Mouse (Mus musculus) small intestine, adult 2 months (tissue): ENCODE measurements around the gene Rnf141. TPM values are rescaled to one million over a fixed set of nuclear protein-coding genes. Genes with fewer than 3 reads are reported as not detected.

ENCODE experiments used
- H3K27ac ChIP-seq: fragments of 200-500 bp; 2 replicates; pipeline ENCODE4 v1.5.1; 2012; ENCODE audit warnings: low read depth, low read length, control low read depth, inconsistent platforms; ENCODE audit not compliant: insufficient read depth
- H3K27me3 ChIP-seq: fragments of 200-500 bp; 2 replicates; pipeline ENCODE4 v1.6.1; 2012; ENCODE audit warnings: mild to moderate bottlenecking, moderate library complexity, low read length, inconsistent platforms; ENCODE audit not compliant: control insufficient read depth, insufficient read depth
- H3K36me3 ChIP-seq: fragments of 200-500 bp; 2 replicates; pipeline ENCODE4 v1.6.1; 2012; ENCODE audit warnings: mild to moderate bottlenecking, low read length, control low read depth, inconsistent platforms; ENCODE audit not compliant: control insufficient read depth, insufficient read depth
- H3K4me1 ChIP-seq: fragments of 200-500 bp; 2 replicates; pipeline ENCODE4 v1.6.1; 2012; ENCODE audit warnings: low read length, inconsistent platforms, mixed read lengths; ENCODE audit not compliant: control insufficient read depth, insufficient read depth, insufficient read length
- H3K4me3 ChIP-seq: fragments of 200-500 bp; 2 replicates; pipeline ENCODE4 v1.5.1; 2012; ENCODE audit warnings: low read depth, mild to moderate bottlenecking, control low read depth, inconsistent platforms, low read length, moderate library complexity
- CTCF ChIP-seq: fragments of 200-500 bp; IDR thresholded peaks from 2 replicates; pipeline ENCODE4 v1.5.1; 2012; ENCODE audit warnings: low read depth, mild to moderate bottlenecking, control low read depth, inconsistent platforms, low read length, moderate library complexity, mixed read lengths; ENCODE audit not compliant: insufficient replicate concordance, insufficient read length; ENCODE audit errors: extremely low read depth
- POLR2A ChIP-seq: fragments of 200-500 bp; IDR thresholded peaks from 2 replicates; pipeline ENCODE4 v1.6.1; 2012; ENCODE audit warnings: low read depth, mild to moderate bottlenecking, control low read depth, inconsistent platforms, low read length, moderate library complexity
- WGBS: fragments of 180-500 bp; shearing (Covaris S2); methylation state at CpG from one replicate; pipeline ENCODE4 v1.1.7; 2018; 5-methylcytosine and 5-hydroxymethylcytosine counted together
- polyA plus RNA-seq: library from polyadenylated mRNA; depleted of rRNA; stranded (reverse); fragments of >200 nt; gene quantifications from 2 replicates; pipeline ENCODE4 v1.2.3, GENCODE M21; 2012; rRNA removed

The Rnf141 gene
- 7.6 and 21.2 TPM in 2 replicates for polyA plus RNA-seq

DNA sequence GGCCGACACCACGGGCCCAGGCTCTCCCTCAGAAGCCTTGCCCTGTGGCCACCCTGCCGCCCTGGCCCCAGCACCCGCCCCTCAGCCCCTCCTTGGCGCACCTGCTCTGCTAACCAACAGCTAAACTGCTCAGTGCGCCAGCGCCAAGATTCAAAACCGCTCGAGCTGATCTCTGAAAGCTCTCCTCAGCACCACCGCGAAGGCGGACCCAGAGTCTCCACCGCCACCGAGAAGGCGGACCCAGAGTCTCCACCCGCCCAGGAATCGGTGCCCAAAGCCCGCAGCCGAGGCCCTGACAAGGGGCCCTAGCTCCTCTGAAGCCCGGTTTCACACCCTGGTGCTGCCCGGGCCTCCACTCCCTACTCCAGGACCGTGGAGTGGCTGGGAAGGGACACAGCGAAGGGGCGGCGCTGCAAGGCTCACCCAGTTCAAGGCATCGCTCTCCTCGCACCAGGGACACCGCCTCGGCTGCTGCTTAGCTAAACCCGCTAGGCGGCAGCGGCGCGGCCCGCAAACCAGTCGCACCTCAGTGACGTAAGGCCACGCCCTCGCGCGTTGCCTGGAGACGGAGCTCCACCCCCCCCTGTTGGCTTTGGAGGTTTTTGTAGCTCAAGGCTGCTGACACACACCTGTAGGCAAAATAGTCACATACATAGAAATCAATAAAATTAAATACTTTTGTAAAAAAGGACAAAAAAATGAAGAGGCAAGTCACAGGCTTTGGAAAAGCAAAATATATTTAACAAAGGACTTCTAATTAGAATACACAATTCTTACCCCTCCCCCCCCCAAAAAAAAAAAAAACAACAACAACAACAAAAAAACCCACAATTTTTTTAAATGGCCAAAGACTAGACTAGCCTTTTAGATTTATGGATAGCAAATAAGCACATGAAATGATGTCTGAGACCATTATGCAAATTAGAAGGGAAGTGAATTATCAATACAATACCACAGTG, at the start of gene Rnf141:
TSS of gene Rnf141 (minus strand) at position 542 of the 959 bp plus-strand sequence.
- Histone ChIP-seq H3K4me3 (peak within 1 kb of the TSS; percentile 91), H3K27ac (peak within 1 kb of the TSS; percentile 95), H3K4me1 (peaks cover 4% of the 10 kb centered on the region; the same call in 1 of the 2 replicates), H3K27me3 (no peaks in the 10 kb centered on the region), H3K36me3 (no peaks in the 10 kb centered on the region)
- TF ChIP-seq CTCF (peak; percentile 38; the same call in 1 of the 2 replicates), POLR2A (peak; percentile 62)
- under 1% methylated on average over 42 of the region's 42 CpGs for WGBS

DNA sequence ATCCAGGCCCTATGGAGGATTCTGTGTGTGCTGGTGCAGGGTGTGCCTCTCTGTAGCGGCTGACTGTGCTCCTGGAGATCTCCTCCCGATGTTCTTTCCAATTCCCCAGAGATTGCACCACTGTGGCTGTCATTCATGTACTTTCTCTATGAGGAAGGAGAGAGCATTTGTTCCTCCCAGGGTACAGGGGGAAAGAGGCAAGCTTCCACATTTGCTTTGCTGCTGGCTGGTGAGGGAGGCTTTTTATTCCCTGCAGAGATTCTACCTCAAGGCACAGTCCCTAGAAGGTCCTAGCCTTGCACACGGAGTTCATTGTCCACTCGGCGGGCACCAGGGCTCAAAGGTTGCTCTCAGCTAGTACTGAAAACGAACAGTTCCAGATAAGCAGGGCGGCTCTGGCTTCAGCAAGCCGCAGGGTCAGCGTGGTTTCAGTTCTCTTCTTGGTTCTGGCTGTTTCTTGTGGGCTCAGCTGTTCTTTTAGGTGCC, 47.3 kb upstream of the Rnf141 start:
- H3K27ac ChIP-seq, result peak overlapping the region; percentile 97
- no peak overlapping the region; the same call in 1 of the 2 replicates for H3K4me3 ChIP-seq
- H3K4me1 ChIP-seq, result peaks cover 22% of the 10 kb centered on the region; the same call in 1 of the 2 replicates
- WGBS, result 12% methylated on average over 9 of the region's 9 CpGs
- TF ChIP-seq CTCF, result no peak
- TF ChIP-seq POLR2A, result peak; percentile 32; the same call in 1 of the 2 replicates
- H3K27me3 ChIP-seq, result no peaks in the 10 kb centered on the region
- no peaks in the 10 kb centered on the region for H3K36me3 ChIP-seq

DNA sequence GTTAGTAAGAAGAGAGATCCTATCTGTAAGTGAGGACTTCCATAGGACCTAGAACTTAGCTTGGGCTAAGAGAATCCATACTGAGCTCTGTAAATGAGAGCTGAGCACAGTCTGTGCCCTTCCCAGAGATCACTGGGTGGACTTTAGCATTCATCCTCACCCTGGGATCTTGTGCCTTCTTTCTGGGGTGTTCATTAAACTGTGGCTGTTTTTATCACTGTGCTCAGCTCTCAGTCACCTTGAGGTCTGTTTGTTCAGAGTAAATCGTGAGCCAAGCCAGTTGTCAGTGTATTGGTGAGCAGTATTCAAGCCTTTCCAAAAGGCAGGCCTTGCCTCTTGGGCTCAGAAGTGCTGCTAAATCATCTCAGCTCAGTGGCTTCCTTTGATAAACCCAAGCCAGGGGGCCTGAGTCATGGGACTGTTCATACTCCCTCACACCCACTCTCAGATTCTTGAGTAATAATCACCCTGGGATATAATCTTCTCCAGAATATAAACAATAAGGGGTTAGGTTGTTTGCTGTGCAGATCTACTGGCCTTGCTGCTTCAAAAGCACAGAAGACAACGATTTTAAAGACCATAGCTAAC, 37.6 kb upstream of the Rnf141 start:
- H3K36me3 ChIP-seq, result no peaks in the 10 kb centered on the region
- no peaks in the 10 kb centered on the region for H3K27me3 ChIP-seq
- TF ChIP-seq CTCF (no peak), POLR2A (no peak)
- peak overlapping the region; percentile 74 for H3K27ac ChIP-seq
- WGBS, result 34% methylated on average over 2 of the region's 2 CpGs
- H3K4me3 ChIP-seq, result no peak overlapping the region
- H3K4me1 ChIP-seq, result peaks cover 20% of the 10 kb centered on the region; the same call in 1 of the 2 replicates

DNA sequence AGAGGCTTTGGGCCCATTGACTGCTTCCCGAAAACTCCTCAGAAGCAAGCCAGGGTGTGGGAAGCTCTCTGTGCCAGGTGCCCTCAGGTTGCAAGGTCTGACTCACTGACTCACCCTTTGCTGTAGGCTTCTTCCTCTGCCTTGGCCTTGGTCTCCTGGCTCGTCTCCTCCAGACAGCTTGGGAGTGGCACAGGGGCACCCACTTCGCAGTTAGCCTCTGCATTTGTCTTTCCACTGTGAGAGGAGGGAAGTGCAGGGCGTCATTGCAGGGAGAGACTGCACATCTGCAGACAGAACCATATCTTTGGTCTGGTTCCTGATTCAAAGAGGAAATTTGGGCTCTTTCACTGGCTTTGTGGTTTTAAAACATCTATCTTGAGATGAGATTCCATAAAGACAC, 33.8 kb upstream of the Rnf141 start:
- Histone ChIP-seq H3K36me3 (no peaks in the 10 kb centered on the region), H3K27ac (peak overlapping the region; percentile 45)

DNA sequence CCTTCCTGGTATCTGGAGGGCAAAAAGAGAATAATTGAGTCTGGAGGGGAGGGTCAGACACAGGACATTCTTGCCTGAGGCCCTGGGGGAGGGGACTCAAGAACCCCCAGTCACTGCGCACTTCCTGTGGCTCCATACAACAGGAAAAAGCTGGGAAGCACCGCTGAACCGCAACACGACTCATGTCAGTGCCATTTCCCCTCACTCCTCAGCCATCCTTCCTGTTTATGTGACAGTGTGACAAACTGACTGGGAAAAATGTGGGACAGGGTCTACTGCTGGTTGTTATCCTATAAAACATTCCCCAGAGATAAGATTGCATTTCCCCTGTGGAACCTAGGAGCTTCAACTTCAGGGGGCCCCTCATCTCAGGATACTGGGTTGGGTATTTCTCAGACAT, 32.7 kb upstream of the Rnf141 start:
- peaks cover 16% of the 10 kb centered on the region; the same call in 1 of the 2 replicates for H3K4me1 ChIP-seq
- no peak overlapping the region for H3K27ac ChIP-seq
- H3K36me3 ChIP-seq, result no peaks in the 10 kb centered on the region
- H3K4me3 ChIP-seq, result no peak overlapping the region
- WGBS, result 84% methylated on average over 4 of the region's 4 CpGs
- H3K27me3 ChIP-seq, result no peaks in the 10 kb centered on the region
- no peak for TF ChIP-seq POLR2A
- no peak for TF ChIP-seq CTCF

More for the DNA sequence above, 33.8 kb upstream of the Rnf141 start:
- 48% methylated on average over 4 of the region's 4 CpGs for WGBS
- Histone ChIP-seq H3K4me1 (peaks cover 20% of the 10 kb centered on the region; the same call in 1 of the 2 replicates), H3K4me3 (no peak overlapping the region), H3K27me3 (no peaks in the 10 kb centered on the region)
- no peak for TF ChIP-seq POLR2A
- TF ChIP-seq CTCF, result no peak

DNA sequence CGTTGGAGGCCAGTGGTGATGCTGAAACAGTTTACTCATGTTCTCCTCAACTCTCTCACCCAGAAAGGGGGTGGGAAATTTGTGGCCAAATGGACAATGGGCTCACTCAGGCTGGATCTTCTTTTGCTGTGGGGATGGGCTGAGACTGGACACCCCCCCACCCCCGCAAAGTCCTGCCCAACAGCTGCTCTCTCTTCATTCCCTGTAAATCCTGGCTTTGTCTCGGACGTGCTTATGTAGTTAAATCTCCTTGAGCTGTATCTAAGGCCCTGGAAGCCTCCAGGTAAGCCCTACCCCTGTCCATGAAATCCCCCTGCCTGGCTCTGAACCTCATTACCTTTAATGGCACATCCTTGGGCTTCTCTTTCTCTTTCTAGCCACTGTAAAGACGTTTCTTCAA, 24.6 kb upstream of the Rnf141 start:
- no peak overlapping the region for H3K4me3 ChIP-seq
- H3K27me3 ChIP-seq, result no peaks in the 10 kb centered on the region
- 95% methylated on average over 5 of the region's 5 CpGs for WGBS
- H3K27ac ChIP-seq, result no peak overlapping the region
- TF ChIP-seq CTCF (no peak), POLR2A (no peak)
- H3K4me1 ChIP-seq, result peaks cover 14% of the 10 kb centered on the region
- H3K36me3 ChIP-seq, result no peaks in the 10 kb centered on the region

DNA sequence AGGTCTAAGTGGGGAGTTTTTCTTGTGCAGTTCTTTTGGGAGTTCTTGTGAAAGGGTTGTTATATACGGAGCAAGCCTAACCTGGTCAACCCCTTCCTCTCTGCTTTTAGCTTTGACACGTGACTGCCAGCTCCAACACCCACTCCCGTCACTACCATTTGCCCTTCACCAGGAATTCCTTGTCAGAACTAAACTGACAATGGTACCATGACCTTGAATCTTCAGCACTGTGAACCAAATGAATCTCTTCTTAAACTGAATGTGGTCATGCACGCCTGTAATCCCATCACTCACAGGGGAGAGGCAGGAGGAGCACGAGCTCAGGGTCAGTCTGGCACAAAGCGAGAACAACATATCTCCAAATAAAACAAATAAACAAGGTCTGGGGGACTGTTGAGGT, 22.9 kb upstream of the Rnf141 start:
- Histone ChIP-seq H3K4me3 (no peak overlapping the region), H3K27me3 (no peaks in the 10 kb centered on the region), H3K27ac (no peak overlapping the region), H3K36me3 (no peaks in the 10 kb centered on the region), H3K4me1 (peaks cover 19% of the 10 kb centered on the region)
- 95% methylated on average over 6 of the region's 6 CpGs for WGBS
- TF ChIP-seq CTCF (no peak), POLR2A (no peak)
